Mouse (Mus musculus) erythroblast, embryonic 14.5 days (primary cell): Measurements from ENCODE around the gene Esd. TPM values are rescaled to one million over a fixed set of nuclear protein-coding genes. Genes with fewer than 3 reads are reported as not detected.

Experiments
- H3K27me3 ChIP-seq: 2 replicates; pipeline ENCODE4 v1.6.1; 2012; ENCODE audit warnings: inconsistent platforms; ENCODE audit not compliant: control insufficient read depth
- H3K36me3 ChIP-seq: 2 replicates; pipeline ENCODE4 v1.6.1; 2012; ENCODE audit warnings: mild to moderate bottlenecking, inconsistent platforms; ENCODE audit not compliant: control insufficient read depth
- H3K4me1 ChIP-seq: 2 replicates; pipeline ENCODE4 v1.6.1; 2012; ENCODE audit warnings: inconsistent platforms; ENCODE audit not compliant: control insufficient read depth
- H3K4me3 ChIP-seq: replicated peaks from 2 replicates; pipeline ENCODE3; 2012; ENCODE audit warnings: moderate library complexity, mild to moderate bottlenecking, inconsistent platforms
- H3K9me3 ChIP-seq: 2 replicates; pipeline ENCODE4 v1.6.1; 2012; ENCODE audit warnings: low read length, inconsistent platforms, mixed read lengths; ENCODE audit not compliant: control insufficient read depth
- GATA1 ChIP-seq: IDR thresholded peaks from 2 replicates; pipeline ENCODE4 v1.6.1; 2012; ENCODE audit warnings: low read length, inconsistent platforms, mixed read lengths
- TAL1 ChIP-seq: IDR thresholded peaks from 3 replicates; pipeline ENCODE4 v1.6.1; 2012; ENCODE audit warnings: low read length, inconsistent platforms, mixed read lengths
- polyA plus RNA-seq: library from polyadenylated mRNA; stranded (reverse); fragments of >175 nt; gene quantifications from 2 replicates; pipeline ENCODE4 v1.2.3, GENCODE M21; 2012

Esd gene
- polyA plus RNA-seq, 1 experiment: 3.4 TPM

DNA sequence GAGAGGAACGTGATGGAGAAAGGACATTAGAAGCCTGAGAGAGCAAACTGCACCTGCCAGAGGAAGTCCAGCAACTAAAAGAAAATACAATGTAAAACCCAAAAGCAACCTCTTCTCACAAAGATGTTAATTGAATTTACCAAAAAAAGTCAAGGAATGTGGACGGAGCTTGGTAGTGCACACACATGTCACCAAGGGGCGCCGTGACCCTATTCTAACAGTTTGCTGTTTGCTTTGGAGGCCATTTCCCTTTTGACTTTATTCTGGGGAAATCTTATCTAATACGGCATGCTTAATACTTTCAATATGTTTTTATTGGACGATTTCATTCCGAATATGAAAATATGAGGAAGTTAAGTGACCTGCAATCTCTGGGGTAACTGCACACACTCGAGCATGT lies 56.7 kb downstream of the Esd start:
- no peak for TF ChIP-seq TAL1
- TF ChIP-seq GATA1: no peak
- Histone ChIP-seq H3K9me3 (no peaks in the 10 kb centered on the region), H3K4me1 (peaks cover 2% of the 10 kb centered on the region), H3K4me3 (no peak overlapping the region), H3K36me3 (peaks cover 32% of the 10 kb centered on the region), H3K27me3 (no peaks in the 10 kb centered on the region)

GRCm38 (mm10) chr14:74790535-74790934 lies 58.4 kb downstream of the Esd start:
- Histone ChIP-seq H3K4me3 (no peak overlapping the region), H3K27me3 (no peaks in the 10 kb centered on the region), H3K36me3 (peaks cover 30% of the 10 kb centered on the region), H3K4me1 (peaks cover 2% of the 10 kb centered on the region), H3K9me3 (no peaks in the 10 kb centered on the region)
- TF ChIP-seq TAL1 (no peak), GATA1 (no peak)

- no peak overlapping the region for H3K4me3 ChIP-seq
- H3K36me3 ChIP-seq: peaks cover 37% of the 10 kb centered on the region
- H3K4me1 ChIP-seq: peaks cover 2% of the 10 kb centered on the region
- TF ChIP-seq GATA1: no peak
- TF ChIP-seq TAL1: no peak
- no peaks in the 10 kb centered on the region for H3K27me3 ChIP-seq
- H3K9me3 ChIP-seq: no peaks in the 10 kb centered on the region
These were observed 60.7 kb downstream of the Esd start for GRCm38 (mm10) chr14:74792793-74793192.

GRCm38 (mm10) chr14:74794931-74795330 lies 62.8 kb downstream of the Esd start:
- Histone ChIP-seq H3K27me3 (no peaks in the 10 kb centered on the region), H3K4me3 (no peak overlapping the region), H3K9me3 (no peaks in the 10 kb centered on the region), H3K36me3 (peaks cover 43% of the 10 kb centered on the region), H3K4me1 (peaks cover 2% of the 10 kb centered on the region)
- TF ChIP-seq GATA1: no peak
- no peak for TF ChIP-seq TAL1

DNA sequence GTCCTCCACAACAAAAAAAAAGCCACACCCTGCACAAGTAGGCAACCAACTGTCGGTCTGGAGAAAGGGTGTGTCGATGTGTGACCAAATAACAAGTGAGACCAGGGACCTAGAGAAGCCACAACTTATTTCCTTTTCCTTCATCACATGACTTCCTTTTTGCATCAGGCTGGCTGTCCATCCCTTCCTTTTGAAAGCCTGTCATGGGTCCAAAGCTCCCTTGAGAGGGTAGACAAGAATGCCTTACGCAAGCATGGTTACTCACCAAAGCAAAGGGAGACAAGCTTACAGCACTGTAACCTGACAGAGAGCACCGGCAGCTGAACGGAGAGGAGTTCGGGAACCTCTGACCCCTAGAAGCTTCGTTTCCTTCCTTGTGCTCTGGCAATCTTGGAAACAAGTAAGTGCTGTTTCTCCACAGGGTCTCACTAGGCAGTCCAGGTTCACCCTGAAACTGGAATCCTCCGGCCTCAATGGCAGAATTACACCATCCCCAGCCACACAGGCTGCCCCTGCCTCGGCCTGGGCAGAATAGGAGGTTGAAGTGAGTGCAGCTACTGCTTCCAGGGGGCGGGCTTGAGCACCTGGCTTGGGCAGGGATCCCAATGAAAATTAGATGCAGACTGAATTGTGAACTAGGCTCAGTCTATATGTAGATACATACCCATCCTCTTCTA lies 65.4 kb downstream of the Esd start:
- TF ChIP-seq TAL1: no peak
- TF ChIP-seq GATA1: no peak
- Histone ChIP-seq H3K9me3 (peaks cover 7% of the 10 kb centered on the region), H3K4me1 (no peaks in the 10 kb centered on the region), H3K4me3 (no peak overlapping the region), H3K27me3 (no peaks in the 10 kb centered on the region), H3K36me3 (peaks cover 54% of the 10 kb centered on the region)

DNA sequence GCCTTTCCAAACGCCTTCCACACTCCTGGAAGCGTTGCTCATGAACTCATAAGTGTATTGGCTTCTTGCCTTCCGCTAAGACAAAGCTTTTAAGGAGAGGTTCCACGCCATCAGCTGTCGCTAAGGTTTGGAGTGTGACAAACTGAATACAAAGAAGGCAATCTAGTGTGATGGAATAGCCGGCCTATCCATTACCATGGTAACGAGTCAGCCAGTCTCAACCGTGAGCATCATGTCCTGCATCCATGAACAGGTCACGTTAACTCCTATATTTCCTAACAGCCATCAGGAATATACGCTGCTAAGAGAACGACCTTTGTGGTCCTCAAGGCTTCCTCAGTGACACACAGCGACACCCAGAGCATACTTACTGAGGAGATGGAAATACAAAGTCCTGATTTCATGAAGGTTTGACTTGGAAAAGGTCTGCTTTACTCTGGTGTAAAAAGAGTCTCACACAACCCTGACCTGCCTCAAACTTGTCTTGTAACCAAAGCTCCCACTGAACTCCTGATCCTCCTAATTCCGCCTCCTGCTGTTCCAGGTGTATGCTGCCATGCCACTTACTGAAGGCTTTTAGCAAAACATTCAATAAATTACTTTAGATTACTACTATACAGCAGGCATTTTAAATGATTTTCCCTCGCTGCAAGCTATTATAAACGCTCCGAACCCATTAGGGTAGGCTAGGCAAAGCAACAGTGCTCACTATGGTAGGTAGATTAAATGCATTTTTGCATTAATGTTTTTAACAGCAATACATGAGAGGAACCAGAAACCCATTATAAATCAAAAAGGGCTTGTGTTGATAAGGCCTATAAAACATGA lies 66.2 kb downstream of the Esd start:
- Histone ChIP-seq H3K4me3 (no peak overlapping the region), H3K4me1 (no peaks in the 10 kb centered on the region), H3K9me3 (peaks cover 7% of the 10 kb centered on the region), H3K36me3 (peaks cover 54% of the 10 kb centered on the region), H3K27me3 (no peaks in the 10 kb centered on the region)
- no peak for TF ChIP-seq TAL1
- no peak for TF ChIP-seq GATA1

Other genes with a start within 250 kb of the Esd start
- not detected in 2 replicates for gene Htr2a, start 91.5 kb upstream of the Esd start, polyA plus RNA-seq
- 0.31 and 0.51 TPM in 2 replicates for gene Lrch1, start 215.6 kb downstream of the Esd start, polyA plus RNA-seq